Mouse (Mus musculus) sigmoid colon, adult 10 weeks (tissue): ENCODE data around the gene BC030867. TPM values are rescaled to one million over a fixed set of nuclear protein-coding genes. Genes with fewer than 3 reads are reported as not detected.

ENCODE experiments used
- polyA plus RNA-seq: library from polyadenylated mRNA; stranded (reverse); fragments of 350-450 nt; fragmentation: Illumina TruSeq; extraction: RNeasy Lipid Tissue Mini Kit (QIAGEN cat#74804); gene quantifications from one replicate; pipeline ENCODE4 v1.2.3, GENCODE M21; 2014; ENCODE audit warnings: low read depth, low replicate concordance

BC030867 gene
- polyA plus RNA-seq, result not detected

DNA sequence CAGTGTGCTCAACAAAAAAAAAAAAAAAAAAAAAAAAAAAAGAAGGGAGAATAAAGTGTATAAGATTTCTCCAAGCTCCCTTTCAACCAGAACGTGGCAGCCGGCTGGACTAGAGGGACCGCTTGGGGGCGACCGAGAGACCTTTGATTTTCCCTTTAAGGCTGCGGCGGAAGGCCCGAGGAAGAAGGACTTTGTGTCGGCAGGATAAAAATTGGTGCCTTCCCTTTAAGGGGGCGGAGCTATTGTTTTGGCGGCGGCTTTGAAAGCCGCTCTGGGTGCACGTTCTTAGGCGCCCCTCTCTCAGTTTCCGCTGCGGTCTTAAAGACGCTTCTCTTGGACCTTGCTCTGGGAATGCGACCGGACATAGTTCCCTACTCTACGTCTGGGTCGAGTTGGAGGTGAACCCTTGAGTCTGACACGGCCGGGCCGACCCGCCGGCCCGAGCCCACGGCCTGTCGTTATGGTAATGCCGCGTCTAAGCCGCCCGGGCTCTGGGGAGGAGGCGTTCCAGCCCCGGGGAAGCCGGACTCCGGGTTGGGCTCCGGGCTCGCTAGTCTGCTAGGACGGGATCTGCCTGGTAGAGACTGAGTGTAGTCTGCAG lies at the start of gene BC030867:
TSS of gene BC030867 (plus strand) at position 253 of the 601 bp plus-strand sequence.

DNA sequence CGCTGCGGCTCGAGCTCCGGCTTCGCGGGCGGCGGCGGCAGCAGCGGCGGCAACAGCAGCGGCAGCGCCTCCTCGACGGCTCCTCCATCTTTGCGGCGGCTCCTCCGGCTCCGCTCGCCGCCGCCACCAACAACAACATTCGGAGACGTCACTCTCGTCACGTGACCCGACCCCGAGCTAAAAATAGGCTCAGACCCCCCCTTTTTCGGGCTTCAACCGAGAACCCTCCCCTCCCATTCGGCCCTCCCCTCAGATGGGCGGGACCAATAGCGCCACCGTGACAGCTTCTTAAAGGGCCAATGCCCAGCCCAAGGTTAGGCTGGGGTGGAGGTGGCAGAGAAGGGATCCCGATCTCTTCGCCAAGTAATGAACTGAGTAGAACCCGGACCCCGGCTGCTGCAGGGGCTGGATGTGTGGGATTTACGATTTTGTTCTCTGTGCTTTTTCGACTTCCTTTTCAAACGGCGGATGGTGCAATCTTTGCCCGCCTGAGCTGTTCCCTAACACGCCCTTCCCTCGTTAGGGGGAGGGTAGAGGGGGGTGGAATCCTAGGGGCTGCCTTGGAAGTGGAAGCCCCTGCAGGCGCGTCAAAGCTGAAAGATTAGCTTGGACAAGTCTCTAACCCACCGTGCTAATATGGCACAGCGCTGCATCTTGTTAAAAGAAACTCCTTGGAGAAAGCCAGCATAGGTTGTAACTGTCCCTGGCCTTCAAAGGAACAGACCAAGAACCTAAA lies 18.5 kb upstream of the BC030867 start, which contains the start of gene Hdac5:
TSS of gene Hdac5 (minus strand) at position 161 of the 736 bp plus-strand sequence.

DNA sequence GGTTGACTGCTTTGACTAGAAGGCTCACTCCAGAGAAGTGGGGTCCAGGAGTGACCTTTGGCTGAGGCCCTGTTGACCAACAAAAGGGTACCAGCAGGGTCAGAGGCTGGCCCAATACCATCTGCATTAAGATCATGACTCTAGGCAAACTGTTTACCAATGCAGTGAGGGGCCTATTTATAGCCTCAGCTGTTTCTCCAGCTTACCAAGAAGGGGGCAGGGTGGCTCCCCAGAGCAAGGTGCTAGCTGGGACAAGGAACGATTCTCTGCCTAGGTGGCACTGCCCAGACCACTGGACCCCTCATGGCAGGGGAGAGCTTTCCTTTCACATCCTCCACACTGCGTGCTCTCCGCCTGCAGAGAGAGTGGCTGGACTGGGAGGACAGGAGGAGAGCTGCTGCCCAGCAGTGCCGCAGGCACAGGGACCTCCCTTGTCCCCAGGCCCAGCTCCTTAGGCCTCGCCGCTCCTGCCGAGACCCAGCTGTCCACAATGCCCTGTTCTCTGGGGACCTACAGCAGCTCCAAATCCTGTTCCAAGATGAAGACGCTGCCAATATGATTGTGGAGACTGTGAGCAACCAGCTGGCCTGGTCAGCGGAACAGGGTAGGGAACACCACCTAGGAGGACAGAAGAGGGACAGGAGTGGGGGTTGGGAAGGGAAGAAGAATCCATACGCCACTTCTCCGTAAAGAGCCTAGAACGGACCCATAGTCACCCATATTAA lies 20.0 kb downstream of the BC030867 start, which contains the start of gene Asb16:
TSS of gene Asb16 (plus strand) at position 224 of the 725 bp plus-strand sequence.

DNA sequence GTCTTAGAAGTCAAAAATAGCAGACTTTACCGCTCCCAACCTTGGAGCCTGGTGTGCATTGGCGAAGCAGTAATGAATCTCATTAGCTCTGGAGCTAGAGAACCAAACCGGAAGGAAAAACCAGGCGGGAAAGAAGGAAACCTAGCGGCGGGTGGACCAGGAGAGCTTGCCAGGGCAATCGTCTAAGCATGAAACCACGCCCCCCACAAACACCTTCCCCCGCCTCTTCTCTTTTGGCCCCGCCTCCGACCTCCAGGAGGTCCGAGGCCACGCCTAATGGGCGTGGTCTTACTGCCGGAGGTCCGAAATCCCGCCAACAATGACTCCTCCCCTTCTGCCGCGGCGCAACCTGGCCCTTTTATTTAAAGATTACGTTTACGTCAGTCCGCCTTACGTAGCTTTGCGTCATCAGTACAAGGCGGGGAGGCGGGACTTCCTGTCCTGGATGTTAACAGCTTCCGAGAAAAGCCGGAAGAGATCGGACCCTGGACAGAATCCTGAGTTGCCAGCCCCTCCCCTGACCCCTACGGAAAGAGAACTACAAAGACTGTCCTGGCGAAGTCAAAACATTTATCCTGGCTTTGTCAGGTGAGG lies 35.9 kb downstream of the BC030867 start, which contains the start of gene Tmub2:
TSS of gene Tmub2 (plus strand) at position 431 of the 594 bp plus-strand sequence.

DNA sequence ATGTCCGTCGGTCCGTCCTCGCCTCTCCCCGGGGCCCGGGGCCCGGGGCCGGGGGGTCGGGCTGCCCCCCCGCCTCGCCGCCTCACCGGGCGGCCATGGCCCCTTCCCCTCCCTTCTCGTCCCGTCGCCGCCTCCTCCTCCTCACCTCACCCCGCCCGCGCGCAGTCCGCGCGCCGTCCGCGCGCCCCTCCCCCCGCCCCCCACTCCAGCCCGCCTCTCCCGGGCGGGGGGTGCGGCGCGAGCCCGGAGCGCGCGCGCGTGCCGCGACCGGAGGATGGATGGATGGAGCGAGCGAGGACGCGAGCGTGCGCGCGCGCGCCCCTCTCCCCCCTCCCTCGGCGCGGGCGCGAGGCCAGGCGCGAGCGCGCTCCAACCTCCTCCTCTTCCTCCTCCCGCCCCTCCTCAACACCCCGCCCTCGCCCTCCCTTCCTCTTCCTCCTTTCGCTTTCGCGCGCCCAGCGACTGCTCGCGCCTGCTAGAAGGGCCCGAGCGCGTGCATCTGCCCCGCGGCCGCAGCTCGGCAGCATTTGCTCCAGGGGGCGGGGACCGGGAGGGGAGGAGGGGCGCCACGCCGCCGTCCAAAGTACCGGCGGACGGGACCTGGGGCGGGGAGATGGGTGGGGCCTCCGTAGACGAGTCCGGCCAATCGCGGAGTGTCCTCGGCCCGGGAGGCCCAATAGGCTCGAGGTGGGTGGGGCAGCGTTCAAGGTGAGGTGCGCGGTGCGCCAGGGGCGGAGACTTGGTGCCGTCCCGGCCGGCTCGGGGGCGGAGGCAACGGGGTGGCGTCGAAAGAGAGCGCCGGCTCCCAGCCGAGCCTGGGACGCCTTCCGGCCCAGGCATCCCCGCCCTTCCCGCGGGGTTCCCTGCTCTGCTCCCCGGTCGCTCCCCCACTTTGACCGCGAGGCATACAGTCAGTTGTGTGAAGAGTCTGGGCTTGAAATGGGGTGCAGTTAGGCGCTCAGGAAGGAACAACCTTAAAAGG lies 48.1 kb downstream of the BC030867 start, which contains the start of gene Atxn7l3:
TSS of gene Atxn7l3 (minus strand) at position 141 of the 982 bp plus-strand sequence.

Other genes starting within 250 kb of the BC030867 start
- 2.8 TPM for gene Mpp3, start 220.4 kb upstream of the BC030867 start, polyA plus RNA-seq
- gene Cd300lg, start 207.4 kb upstream of the BC030867 start, polyA plus RNA-seq, result 4.8 TPM
- 0.44 TPM for gene Mpp2, start 160.4 kb upstream of the BC030867 start, polyA plus RNA-seq
- gene Ppy, start 147.6 kb upstream of the BC030867 start, polyA plus RNA-seq, result not detected
- gene Pyy, start 141.1 kb upstream of the BC030867 start, polyA plus RNA-seq, result 9.1 TPM
- not detected for gene Nags, start 103.4 kb upstream of the BC030867 start, polyA plus RNA-seq
- gene Tmem101, start 92.5 kb upstream of the BC030867 start, polyA plus RNA-seq, result 4.1 TPM
- 57.3 TPM for gene Lsm12, start 63.6 kb upstream of the BC030867 start, polyA plus RNA-seq
- gene G6pc3, start 59.3 kb upstream of the BC030867 start, polyA plus RNA-seq, result 3.1 TPM
- gene Hdac5, start 18.7 kb upstream of the BC030867 start, polyA plus RNA-seq, result 2.8 TPM
- gene Asb16, start 19.9 kb downstream of the BC030867 start, polyA plus RNA-seq, result 0.66 TPM
- 7.2 TPM for gene Tmub2, start 36.0 kb downstream of the BC030867 start, polyA plus RNA-seq
- 8.9 TPM for gene Atxn7l3, start 47.7 kb downstream of the BC030867 start, polyA plus RNA-seq
- gene Ubtf, start 70.9 kb downstream of the BC030867 start, polyA plus RNA-seq, result 48.8 TPM
- not detected for gene Slc4a1, start 117.3 kb downstream of the BC030867 start, polyA plus RNA-seq
- gene Rundc3a, start 144.5 kb downstream of the BC030867 start, polyA plus RNA-seq, result 0.32 TPM
- 8.5 TPM for gene Slc25a39, start 159.1 kb downstream of the BC030867 start, polyA plus RNA-seq
- 9.7 TPM for gene Grn, start 181.4 kb downstream of the BC030867 start, polyA plus RNA-seq
- gene Fam171a2, start 198.8 kb downstream of the BC030867 start, polyA plus RNA-seq, result not detected
- gene Itga2b, start 221.2 kb downstream of the BC030867 start, polyA plus RNA-seq, result not detected